Mouse (Mus musculus) urinary bladder, postnatal 4 days (tissue): Measurements from ENCODE around the gene Sltm.
"Not testable (repeated sequence)": the region's sequence is repeated elsewhere in the genome, so short reads cannot be mapped to it uniquely, and the experiment has no call there.

ENCODE experiments used
- DNase-seq, 2 experiments: peaks; one replicate each; pipeline ENCODE4 v3.0.0; 2021 to 2022; ENCODE audit warnings: low spot score in 2 of 2

Sltm gene

GRCm38 (mm10) chr9:70542305-70543041 lies at the start of gene Sltm:
TSS of gene Sltm (plus strand) at chr9:70542754.
- peak; percentile 98 to 99 for DNase-seq

GRCm38 (mm10) chr9:70493038-70493437 lies 49.5 kb upstream of the Sltm start:
- no peak for DNase-seq

- no peak for DNase-seq
These were observed 45.6 kb upstream of the Sltm start for GRCm38 (mm10) chr9:70496990-70497389.

- DNase-seq: no peak
These were observed 40.1 kb upstream of the Sltm start for GRCm38 (mm10) chr9:70502284-70503014.

- DNase-seq: peak; percentile 56 to 61
These were observed 39.4 kb upstream of the Sltm start for GRCm38 (mm10) chr9:70503015-70503603.

- DNase-seq: peak; percentile 96
These were observed 38.9 kb upstream of the Sltm start, which contains the start of gene Rnf111 for GRCm38 (mm10) chr9:70503626-70504041. TSS of gene Rnf111 (minus strand) at chr9:70503725.

- DNase-seq: no peak
These were observed 36.4 kb upstream of the Sltm start for GRCm38 (mm10) chr9:70506186-70506585.

GRCm38 (mm10) chr9:70506787-70507186 lies 35.8 kb upstream of the Sltm start:
- DNase-seq: no peak

GRCm38 (mm10) chr9:70509906-70510525 lies 32.5 kb upstream of the Sltm start:
- no peak for DNase-seq

- DNase-seq: no peak
These were observed 31.5 kb upstream of the Sltm start for GRCm38 (mm10) chr9:70510998-70511583.

- no peak for DNase-seq
These were observed 30.9 kb upstream of the Sltm start for GRCm38 (mm10) chr9:70511681-70512080.

GRCm38 (mm10) chr9:70520651-70521050 lies 21.9 kb upstream of the Sltm start:
- no peak for DNase-seq

GRCm38 (mm10) chr9:70523813-70524212 lies 18.7 kb upstream of the Sltm start:
- no peak for DNase-seq

GRCm38 (mm10) chr9:70524366-70524765 lies 18.2 kb upstream of the Sltm start:
- DNase-seq: no peak

GRCm38 (mm10) chr9:70533328-70533727 lies 9.2 kb upstream of the Sltm start:
- DNase-seq: no peak

- DNase-seq: no peak
These were observed 970 bp upstream of the Sltm start for GRCm38 (mm10) chr9:70541584-70541983.

- DNase-seq: peak in 1 of 2 experiments; percentile 65
These were observed 710 bp downstream of the Sltm start for GRCm38 (mm10) chr9:70543048-70543880.

GRCm38 (mm10) chr9:70543985-70544384 lies 1.4 kb downstream of the Sltm start:
- DNase-seq: no peak

GRCm38 (mm10) chr9:70544831-70545230 lies 2.3 kb downstream of the Sltm start:
- DNase-seq: no peak

- not testable (repeated sequence) for DNase-seq
These were observed 4.0 kb downstream of the Sltm start for GRCm38 (mm10) chr9:70546576-70546975.

- no peak for DNase-seq
These were observed 5.8 kb downstream of the Sltm start for GRCm38 (mm10) chr9:70548304-70548703.
